Mouse (Mus musculus) midbrain, embryonic 14.5 days (tissue): ENCODE measurements around the gene Nfyc. TPM values are rescaled to one million over a fixed set of nuclear protein-coding genes. Genes with fewer than 3 reads are reported as not detected.
A peak's percentile ranks its signal among the peaks of the same experiment; 100 is the strongest.

Source experiments
- ATAC-seq: fragments of 200-750 bp; cut with Nextera tagmentation; 2 replicates; pipeline ENCODE4 v1.8.0; 2017; ENCODE audit warnings: moderate number of reproducible peaks, moderate library complexity; ENCODE audit not compliant: low FRiP score, low TSS enrichment
- DNase-seq: peaks from one replicate; pipeline ENCODE4 v3.0.0-alpha.2; 2015
- H3K27ac ChIP-seq: fragments of 300-500 bp; sonication (generic); replicated peaks from 2 replicates; pipeline ENCODE4 v1.5.1; 2014; ENCODE audit warnings: mild to moderate bottlenecking, low read depth, low read length, moderate library complexity
- H3K27me3 ChIP-seq: fragments of 300-500 bp; sonication (generic); 2 replicates; pipeline ENCODE4 v1.6.1; 2014; ENCODE audit warnings: low read length, control low read depth, mixed read lengths; ENCODE audit not compliant: control insufficient read depth, insufficient read depth
- H3K36me3 ChIP-seq: fragments of 300-500 bp; sonication (generic); 2 replicates; pipeline ENCODE4 v1.6.1; 2014; ENCODE audit warnings: low read length, control low read depth; ENCODE audit not compliant: control insufficient read depth, insufficient read depth
- H3K4me1 ChIP-seq: fragments of 300-500 bp; sonication (generic); 2 replicates; pipeline ENCODE4 v1.6.1; 2014; ENCODE audit warnings: mild to moderate bottlenecking, antibody characterized with exemption, low read length, control low read depth; ENCODE audit not compliant: control insufficient read depth, insufficient read depth
- H3K4me2 ChIP-seq: fragments of 300-500 bp; sonication (generic); 2 replicates; pipeline ENCODE4 v1.6.1; 2014; ENCODE audit warnings: mild to moderate bottlenecking, low read length, moderate library complexity
- H3K4me3 ChIP-seq: fragments of 300-500 bp; sonication (generic); replicated peaks from 2 replicates; pipeline ENCODE4 v1.5.1; 2014; ENCODE audit warnings: low read depth, low read length
- H3K9ac ChIP-seq: fragments of 300-500 bp; sonication (generic); replicated peaks from 2 replicates; pipeline ENCODE4 v1.6.1; 2014; ENCODE audit warnings: mild to moderate bottlenecking, low read length, moderate library complexity
- H3K9me3 ChIP-seq: fragments of 300-500 bp; sonication (generic); 2 replicates; pipeline ENCODE4 v1.6.1; 2016; ENCODE audit warnings: low read length, control low read depth, mixed read lengths; ENCODE audit not compliant: control insufficient read depth
- WGBS: fragments of 180-500 bp; shearing (Covaris S2); extraction: QIAGEN DNeasy Blood & Tissue Kit; methylation state at CpG from one replicate; pipeline ENCODE4 v1.1.7; 2014; 5-methylcytosine and 5-hydroxymethylcytosine counted together
- polyA plus RNA-seq: library from polyadenylated mRNA; unstranded; fragments of >200 nt; fragmentation: Nextera tagmentation; extraction: Ambion mirVana; gene quantifications from 2 replicates; pipeline ENCODE4 v1.2.1, GENCODE M21; 2014

Nfyc gene
- polyA plus RNA-seq, 1 experiment from 2014 or later, result 97.5 TPM

DNA sequence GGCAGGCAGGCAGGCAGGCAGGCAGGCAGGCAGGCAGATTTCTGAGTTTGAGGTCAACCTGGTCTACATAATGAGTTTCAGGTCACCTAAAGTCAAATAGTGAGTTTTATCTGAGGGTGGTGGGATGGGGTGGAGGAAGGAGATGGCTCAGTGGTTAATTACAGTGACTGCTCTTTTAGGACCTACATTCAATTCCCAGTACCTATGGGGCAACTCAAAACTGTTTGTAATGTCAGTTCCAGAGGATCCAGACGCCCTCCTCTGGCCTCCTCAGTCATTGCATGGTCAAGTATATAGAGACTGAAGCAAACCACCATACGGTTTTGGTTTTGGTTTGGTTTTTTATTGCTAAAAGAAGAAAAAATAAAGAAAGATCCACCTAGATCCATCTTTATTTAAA lies 29.9 kb downstream of the Nfyc start:
- no peaks in the 10 kb centered on the region for H3K9me3 ChIP-seq
- no peak overlapping the region for H3K4me2 ChIP-seq
- WGBS, result 34% methylated on average over 2 of the region's 2 CpGs
- H3K9ac ChIP-seq, result no peak overlapping the region
- H3K27ac ChIP-seq, result no peak overlapping the region
- no peak overlapping the region for H3K4me3 ChIP-seq
- no peaks in the 10 kb centered on the region for H3K36me3 ChIP-seq
- no peaks in the 10 kb centered on the region for H3K4me1 ChIP-seq
- ATAC-seq (no peak), DNase-seq (no peak)
- H3K27me3 ChIP-seq, result no peaks in the 10 kb centered on the region

DNA sequence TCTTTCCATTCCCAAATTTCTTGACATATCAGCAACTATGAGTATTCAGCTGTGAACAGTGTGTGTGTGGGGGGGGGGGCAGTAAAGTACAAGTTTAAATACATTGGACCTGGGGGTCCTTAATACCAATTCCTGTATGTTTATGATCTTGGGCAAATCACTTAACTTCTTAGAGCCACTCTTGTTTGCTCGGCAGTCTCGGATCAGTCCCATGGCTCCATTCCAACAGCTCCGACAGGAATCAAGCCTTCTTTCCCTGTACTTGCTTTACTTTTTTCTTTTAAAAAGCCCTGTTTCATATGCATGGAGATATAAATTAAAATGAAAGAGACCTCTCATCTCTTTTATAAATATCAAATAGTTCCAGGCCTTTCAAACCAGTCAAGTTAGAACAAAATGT lies 30.7 kb downstream of the Nfyc start:
- no peak overlapping the region for H3K4me2 ChIP-seq
- H3K36me3 ChIP-seq, result no peaks in the 10 kb centered on the region
- no peak overlapping the region for H3K27ac ChIP-seq
- H3K4me3 ChIP-seq, result no peak overlapping the region
- no peaks in the 10 kb centered on the region for H3K9me3 ChIP-seq
- ATAC-seq, result no peak
- no peak overlapping the region for H3K9ac ChIP-seq
- 75% methylated on average over 3 of the region's 3 CpGs for WGBS
- peak; percentile 20 for DNase-seq
- H3K4me1 ChIP-seq, result no peaks in the 10 kb centered on the region
- H3K27me3 ChIP-seq, result no peaks in the 10 kb centered on the region

DNA sequence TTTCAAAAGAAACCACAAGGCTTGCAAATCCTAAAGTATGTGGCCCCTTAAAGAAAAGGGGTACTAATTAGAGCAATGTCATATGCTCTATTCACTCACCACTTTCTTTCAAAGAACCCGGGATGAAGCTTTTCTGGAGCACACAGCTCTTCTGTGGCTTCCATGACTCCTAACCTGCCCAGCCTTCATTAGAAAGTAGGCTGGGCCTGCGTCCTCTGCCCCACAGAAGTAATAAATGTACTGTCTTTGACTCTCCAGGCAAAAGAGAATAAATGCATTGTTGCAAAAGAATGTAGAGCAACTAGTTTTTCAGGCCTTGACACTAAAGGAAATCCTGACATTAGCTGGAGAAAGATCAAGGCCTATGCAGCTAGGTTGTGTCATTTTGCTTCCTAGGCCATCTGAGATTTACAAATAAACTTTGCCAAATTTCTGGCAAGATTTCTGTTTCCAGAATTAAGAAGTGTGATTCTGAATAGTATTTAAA lies 31.6 kb downstream of the Nfyc start:
- WGBS, result 72% methylated on average over 2 of the region's 2 CpGs
- DNase-seq (no peak), ATAC-seq (no peak)
- Histone ChIP-seq H3K36me3 (no peaks in the 10 kb centered on the region), H3K9me3 (no peaks in the 10 kb centered on the region), H3K4me1 (no peaks in the 10 kb centered on the region), H3K4me3 (no peak overlapping the region), H3K27ac (no peak overlapping the region), H3K4me2 (no peak overlapping the region), H3K27me3 (no peaks in the 10 kb centered on the region), H3K9ac (no peak overlapping the region)

DNA sequence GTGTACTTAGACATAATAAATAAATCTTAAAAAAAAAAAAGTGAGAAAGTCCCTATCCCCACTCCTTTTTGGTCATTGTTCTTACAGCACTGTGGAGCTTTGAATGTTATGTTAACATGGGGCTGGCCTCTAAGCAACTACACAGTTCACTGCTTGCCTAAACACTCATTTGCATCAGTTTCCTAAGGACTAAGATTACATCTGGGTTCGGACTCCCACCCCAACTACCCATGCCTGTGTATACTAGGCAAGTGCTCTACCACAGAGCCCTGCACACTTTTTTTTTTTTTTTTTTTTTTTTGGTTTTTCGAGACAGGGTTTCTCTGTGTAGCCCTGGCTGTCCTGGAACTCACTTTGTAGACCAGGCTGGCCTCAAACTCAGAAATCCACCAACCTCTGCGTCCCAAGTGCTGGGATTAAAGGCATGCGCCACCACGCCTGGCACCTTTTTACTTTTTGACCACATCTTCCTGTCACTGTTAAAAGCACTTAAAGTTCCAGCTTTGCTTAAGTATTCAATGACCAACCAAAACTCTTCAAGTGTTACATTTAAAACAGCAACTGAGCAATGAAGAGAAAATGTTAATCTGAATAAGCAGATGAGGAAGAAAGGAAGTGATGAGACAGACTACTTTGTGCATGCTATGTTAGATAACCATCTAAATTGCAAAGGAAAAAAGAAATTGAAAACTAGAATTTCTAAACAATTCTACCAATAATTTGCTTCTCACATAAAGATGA lies 33.2 kb downstream of the Nfyc start:
- DNase-seq (no peak), ATAC-seq (no peak)
- Histone ChIP-seq H3K9me3 (no peaks in the 10 kb centered on the region), H3K27me3 (no peaks in the 10 kb centered on the region), H3K27ac (no peak overlapping the region), H3K4me3 (no peak overlapping the region), H3K4me2 (no peak overlapping the region), H3K36me3 (no peaks in the 10 kb centered on the region), H3K9ac (no peak overlapping the region), H3K4me1 (no peaks in the 10 kb centered on the region)
- 82% methylated on average over 5 of the region's 5 CpGs for WGBS

DNA sequence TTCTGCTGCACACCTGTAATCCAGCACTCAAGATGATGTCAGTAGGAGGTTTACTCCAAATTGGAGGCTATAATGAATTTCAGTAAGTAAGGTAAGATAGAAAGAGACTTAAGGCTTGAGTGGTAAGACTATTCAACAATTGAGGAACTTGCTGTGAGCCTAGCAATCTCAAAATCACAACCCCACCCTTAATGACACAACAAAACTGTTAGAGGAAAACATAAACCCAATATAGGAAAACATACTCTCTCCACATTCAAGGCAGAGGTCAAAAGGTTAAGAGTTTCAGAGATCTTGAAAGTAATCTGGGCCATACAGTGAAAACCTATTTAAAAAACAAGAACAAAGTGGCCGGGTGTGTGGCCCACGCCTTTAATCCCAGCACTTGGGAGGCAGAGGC lies 34.7 kb downstream of the Nfyc start:
- WGBS, result 90% methylated on average over 2 of the region's 2 CpGs
- H3K9me3 ChIP-seq, result no peaks in the 10 kb centered on the region
- no peak overlapping the region for H3K4me2 ChIP-seq
- H3K36me3 ChIP-seq, result no peaks in the 10 kb centered on the region
- no peak overlapping the region for H3K9ac ChIP-seq
- H3K27me3 ChIP-seq, result no peaks in the 10 kb centered on the region
- no peak for DNase-seq
- no peak overlapping the region for H3K27ac ChIP-seq
- ATAC-seq, result no peak
- H3K4me3 ChIP-seq, result no peak overlapping the region
- H3K4me1 ChIP-seq, result no peaks in the 10 kb centered on the region

GRCm38 (mm10) chr4:120795646-120796045 lies 35.7 kb downstream of the Nfyc start:
- H3K4me1 ChIP-seq, result no peaks in the 10 kb centered on the region
- H3K9ac ChIP-seq, result no peak overlapping the region
- no peak overlapping the region for H3K27ac ChIP-seq
- no peaks in the 10 kb centered on the region for H3K9me3 ChIP-seq
- no peaks in the 10 kb centered on the region for H3K36me3 ChIP-seq
- no peaks in the 10 kb centered on the region for H3K27me3 ChIP-seq
- no peak for ATAC-seq
- 89% methylated on average over 1 of the region's 1 CpGs for WGBS
- H3K4me2 ChIP-seq, result no peak overlapping the region
- no peak for DNase-seq
- no peak overlapping the region for H3K4me3 ChIP-seq

GRCm38 (mm10) chr4:120792918-120793317 lies 38.5 kb downstream of the Nfyc start:
- DNase-seq (no peak), ATAC-seq (no peak)
- Histone ChIP-seq H3K9ac (no peak overlapping the region), H3K27me3 (no peaks in the 10 kb centered on the region), H3K9me3 (no peaks in the 10 kb centered on the region), H3K4me1 (no peaks in the 10 kb centered on the region), H3K36me3 (peaks cover 24% of the 10 kb centered on the region), H3K27ac (no peak overlapping the region), H3K4me2 (no peak overlapping the region), H3K4me3 (no peak overlapping the region)
- WGBS, result 92% methylated on average over 2 of the region's 2 CpGs

DNA sequence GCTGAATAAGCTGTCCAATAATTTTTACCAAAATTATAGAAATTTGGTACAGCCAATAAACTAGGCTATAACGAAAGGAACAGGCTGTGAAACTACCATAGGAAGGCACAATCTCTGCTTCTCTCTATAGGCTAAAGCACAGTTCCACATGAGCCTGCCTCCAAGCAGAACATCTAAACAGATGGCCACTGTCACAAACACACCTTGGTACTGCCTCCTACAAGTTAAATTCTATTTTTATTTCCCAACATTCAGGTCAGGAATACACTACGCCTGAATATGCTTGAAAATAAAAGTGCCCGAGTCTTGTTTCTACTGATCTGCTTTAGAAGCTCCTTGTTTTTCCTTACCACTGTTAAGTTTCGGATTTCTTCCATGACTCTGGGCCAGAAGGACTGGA lies 41.3 kb downstream of the Nfyc start:
- 96% methylated on average over 4 of the region's 4 CpGs for WGBS

GRCm38 (mm10) chr4:120755801-120756200 lies 75.6 kb downstream of the Nfyc start:
- no peak for DNase-seq
- no peak for ATAC-seq
- 43% methylated on average over 5 of the region's 5 CpGs for WGBS
- Histone ChIP-seq H3K4me2 (no peak overlapping the region), H3K4me3 (no peak overlapping the region), H3K9ac (no peak overlapping the region), H3K36me3 (peaks cover 41% of the 10 kb centered on the region), H3K27me3 (no peaks in the 10 kb centered on the region), H3K4me1 (no peaks in the 10 kb centered on the region), H3K27ac (no peak overlapping the region), H3K9me3 (no peaks in the 10 kb centered on the region)

More for the DNA sequence above, 41.3 kb downstream of the Nfyc start:
- no peak overlapping the region for H3K4me2 ChIP-seq
- no peak overlapping the region for H3K27ac ChIP-seq
- ATAC-seq (no peak), DNase-seq (no peak)
- H3K9me3 ChIP-seq, result no peaks in the 10 kb centered on the region
- H3K4me1 ChIP-seq, result no peaks in the 10 kb centered on the region
- H3K9ac ChIP-seq, result no peak overlapping the region
- no peaks in the 10 kb centered on the region for H3K27me3 ChIP-seq
- H3K36me3 ChIP-seq, result peaks cover 40% of the 10 kb centered on the region
- no peak overlapping the region for H3K4me3 ChIP-seq
